Mouse (Mus musculus): ENCODE measurements around the gene Slc12a1.

- TF ChIP-seq CTCF (IDR thresholded peaks at IDR 0.05; ENCODE audit: low read depth) (no peak), EP300 (IDR thresholded peaks at IDR 0.05; ENCODE audit: low read depth) (no peak)
Measured at GRCm38 (mm10) chr2:125187904-125188303, 35.6 kb downstream of the Slc12a1 start.
